Mouse (Mus musculus) liver, embryonic 16.5 days (tissue): ENCODE data around the gene Mrpl53. TPM values are rescaled to one million over a fixed set of nuclear protein-coding genes. Genes with fewer than 3 reads are reported as not detected.

Source experiments
- ATAC-seq: fragments of 200-750 bp; cut with Nextera tagmentation; 2 replicates; pipeline ENCODE4 v1.8.0; 2017; ENCODE audit warnings: low read depth, mild to moderate bottlenecking, moderate number of reproducible peaks, moderate library complexity
- H3K27ac ChIP-seq: fragments of 300-500 bp; sonication (generic); 2 replicates; pipeline ENCODE4 v1.5.1; 2014; ENCODE audit warnings: mild to moderate bottlenecking, low read length
- H3K27me3 ChIP-seq: fragments of 300-500 bp; sonication (generic); 2 replicates; pipeline ENCODE4 v1.6.1; 2014; ENCODE audit warnings: low read depth, low read length, mixed read lengths; ENCODE audit not compliant: control insufficient read depth, insufficient read depth
- H3K36me3 ChIP-seq: fragments of 300-500 bp; sonication (generic); 2 replicates; pipeline ENCODE4 v1.6.1; 2014; ENCODE audit warnings: mild to moderate bottlenecking; ENCODE audit not compliant: control insufficient read depth, insufficient read depth
- H3K4me1 ChIP-seq: fragments of 300-500 bp; sonication (generic); 2 replicates; pipeline ENCODE4 v1.6.1; 2014; ENCODE audit warnings: low read depth, low read length, mixed read lengths; ENCODE audit not compliant: control insufficient read depth
- H3K4me2 ChIP-seq: fragments of 300-500 bp; sonication (generic); 2 replicates; pipeline ENCODE4 v1.6.1; 2014; ENCODE audit warnings: low read depth, low read length, mixed read lengths
- H3K4me3 ChIP-seq: fragments of 300-500 bp; sonication (generic); 2 replicates; pipeline ENCODE4 v1.5.1; 2014; ENCODE audit warnings: low read depth, mild to moderate bottlenecking, low read length
- H3K9ac ChIP-seq: fragments of 300-500 bp; sonication (generic); 2 replicates; pipeline ENCODE4 v1.6.1; 2014; ENCODE audit warnings: low read depth, low read length
- H3K9me3 ChIP-seq: fragments of 300-500 bp; sonication (generic); replicated peaks from 2 replicates; pipeline ENCODE4 v1.6.1; 2016; ENCODE audit warnings: low read length; ENCODE audit not compliant: control insufficient read depth
- WGBS: fragments of 180-500 bp; shearing (Covaris S2); extraction: QIAGEN DNeasy Blood & Tissue Kit; methylation state at CpG from one replicate; pipeline ENCODE4 v1.1.7; 2014; ENCODE audit not compliant: insufficient replicate concordance; 5-methylcytosine and 5-hydroxymethylcytosine counted together
- polyA plus RNA-seq: library from polyadenylated mRNA; unstranded; fragments of >200 nt; fragmentation: Nextera tagmentation; extraction: Ambion mirVana; gene quantifications from 2 replicates; pipeline ENCODE4 v1.2.1, GENCODE M21; 2015

Mrpl53 gene
- polyA plus RNA-seq: 66.1 and 73.4 TPM in 2 replicates

DNA sequence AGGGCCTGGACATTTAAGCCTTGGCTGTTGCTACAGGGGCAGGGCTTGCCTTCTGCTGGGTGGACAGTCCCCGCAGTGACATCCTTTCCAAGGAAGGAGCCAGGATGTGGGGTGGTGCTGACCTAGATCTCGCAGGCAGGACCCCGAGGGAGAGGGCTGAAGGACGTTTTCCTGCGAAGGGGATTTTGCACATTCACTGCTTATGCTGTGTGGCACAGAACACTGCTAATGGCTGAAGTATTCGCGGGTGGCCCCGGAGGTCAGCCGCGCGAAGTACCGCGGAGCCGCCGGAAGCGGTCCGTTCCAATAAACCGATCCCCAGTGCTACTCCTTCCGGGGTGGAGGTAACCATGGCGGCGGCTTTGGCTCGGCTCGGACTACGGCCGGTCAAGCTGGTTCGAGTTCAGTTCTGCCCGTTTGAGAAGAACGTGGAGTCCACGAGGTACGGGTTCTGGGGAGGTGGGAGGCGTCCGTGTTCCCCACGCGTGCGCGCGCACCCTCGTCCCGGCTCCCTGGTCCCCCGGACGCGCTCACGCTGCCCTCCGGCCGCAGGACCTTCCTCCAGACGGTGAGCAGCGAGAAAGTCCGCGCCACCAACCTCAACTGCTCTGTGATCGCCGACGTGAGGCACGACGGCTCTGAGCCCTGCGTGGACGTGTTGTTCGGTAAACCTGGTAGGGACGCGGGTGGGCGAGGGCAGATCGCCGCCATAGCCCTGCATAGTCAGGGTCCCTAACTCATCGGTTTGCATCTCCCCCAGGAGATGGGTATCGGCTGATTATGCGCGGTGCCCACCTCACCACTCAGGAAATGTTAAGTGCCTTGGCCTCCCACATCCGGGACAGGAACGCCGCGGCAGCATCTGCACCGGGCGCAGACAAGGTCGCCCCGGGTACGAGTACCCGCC, at the start of gene Mrpl53:
Gene Mrpl53 (plus strand): TSS at position 279 of the 907 bp plus-strand sequence.
- Histone ChIP-seq H3K4me1 (peaks cover 29% of the 10 kb centered on the region), H3K4me3 (peak within 1 kb of the TSS; percentile 73), H3K27me3 (no peaks in the 10 kb centered on the region), H3K27ac (peak within 1 kb of the TSS; percentile 80), H3K9me3 (no peaks in the 10 kb centered on the region), H3K4me2 (peak within 1 kb of the TSS; percentile 75), H3K9ac (peak within 1 kb of the TSS; percentile 90), H3K36me3 (no peaks in the 10 kb centered on the region)
- ATAC-seq: peak; percentile 80
- under 1% methylated on average over 76 of the region's 76 CpGs for WGBS

GRCm38 (mm10) chr6:83065995-83066394, 42.8 kb upstream of the Mrpl53 start:
- ATAC-seq: no peak
- H3K9ac ChIP-seq: no peak overlapping the region
- no peak overlapping the region for H3K4me2 ChIP-seq
- H3K27me3 ChIP-seq: peaks cover 97% of the 10 kb centered on the region
- WGBS: 27% methylated on average over 8 of the region's 8 CpGs
- H3K4me3 ChIP-seq: no peak overlapping the region
- no peaks in the 10 kb centered on the region for H3K9me3 ChIP-seq
- peaks cover 14% of the 10 kb centered on the region for H3K4me1 ChIP-seq
- no peak overlapping the region for H3K27ac ChIP-seq
- H3K36me3 ChIP-seq: no peaks in the 10 kb centered on the region

GRCm38 (mm10) chr6:83066441-83066840, 42.4 kb upstream of the Mrpl53 start:
- H3K9me3 ChIP-seq: no peaks in the 10 kb centered on the region
- no peak overlapping the region for H3K4me3 ChIP-seq
- H3K36me3 ChIP-seq: no peaks in the 10 kb centered on the region
- H3K27ac ChIP-seq: no peak overlapping the region
- peaks cover 99% of the 10 kb centered on the region for H3K27me3 ChIP-seq
- WGBS: 31% methylated on average over 6 of the region's 6 CpGs
- no peak overlapping the region for H3K4me2 ChIP-seq
- no peak overlapping the region for H3K9ac ChIP-seq
- ATAC-seq: no peak
- H3K4me1 ChIP-seq: peaks cover 19% of the 10 kb centered on the region

DNA sequence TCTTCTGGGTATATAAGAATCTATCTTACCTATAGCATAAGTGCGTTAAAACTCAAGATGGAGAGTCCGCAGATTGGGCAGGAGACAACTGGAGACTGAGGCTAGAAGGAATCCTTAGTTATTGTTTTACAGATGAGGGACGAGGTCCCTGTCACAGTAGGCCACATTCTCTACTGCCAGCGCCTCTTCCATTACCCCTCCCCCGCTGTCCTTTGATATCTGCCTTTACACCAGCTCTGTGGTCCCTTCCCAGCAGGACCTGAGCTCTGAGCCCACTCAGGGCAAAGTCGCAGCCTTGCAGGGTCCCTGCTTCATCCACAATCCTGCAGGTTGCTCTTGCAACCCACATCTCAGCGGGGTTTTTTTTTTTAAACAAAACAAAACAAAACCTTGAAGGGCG, 40.6 kb upstream of the Mrpl53 start:
- H3K9me3 ChIP-seq: no peaks in the 10 kb centered on the region
- H3K27me3 ChIP-seq: peaks cover 100% of the 10 kb centered on the region
- H3K4me3 ChIP-seq: no peak overlapping the region
- H3K9ac ChIP-seq: no peak overlapping the region
- H3K4me2 ChIP-seq: peak overlapping the region; percentile 55; the same call in 1 of the 2 replicates
- WGBS: 9% methylated on average over 8 of the region's 8 CpGs
- H3K27ac ChIP-seq: no peak overlapping the region
- no peak for ATAC-seq
- no peaks in the 10 kb centered on the region for H3K36me3 ChIP-seq
- peaks cover 19% of the 10 kb centered on the region for H3K4me1 ChIP-seq

GRCm38 (mm10) chr6:83068706-83069487, 39.9 kb upstream of the Mrpl53 start:
- WGBS: 2% methylated on average over 78 of the region's 81 CpGs
- no peak overlapping the region for H3K27ac ChIP-seq

DNA sequence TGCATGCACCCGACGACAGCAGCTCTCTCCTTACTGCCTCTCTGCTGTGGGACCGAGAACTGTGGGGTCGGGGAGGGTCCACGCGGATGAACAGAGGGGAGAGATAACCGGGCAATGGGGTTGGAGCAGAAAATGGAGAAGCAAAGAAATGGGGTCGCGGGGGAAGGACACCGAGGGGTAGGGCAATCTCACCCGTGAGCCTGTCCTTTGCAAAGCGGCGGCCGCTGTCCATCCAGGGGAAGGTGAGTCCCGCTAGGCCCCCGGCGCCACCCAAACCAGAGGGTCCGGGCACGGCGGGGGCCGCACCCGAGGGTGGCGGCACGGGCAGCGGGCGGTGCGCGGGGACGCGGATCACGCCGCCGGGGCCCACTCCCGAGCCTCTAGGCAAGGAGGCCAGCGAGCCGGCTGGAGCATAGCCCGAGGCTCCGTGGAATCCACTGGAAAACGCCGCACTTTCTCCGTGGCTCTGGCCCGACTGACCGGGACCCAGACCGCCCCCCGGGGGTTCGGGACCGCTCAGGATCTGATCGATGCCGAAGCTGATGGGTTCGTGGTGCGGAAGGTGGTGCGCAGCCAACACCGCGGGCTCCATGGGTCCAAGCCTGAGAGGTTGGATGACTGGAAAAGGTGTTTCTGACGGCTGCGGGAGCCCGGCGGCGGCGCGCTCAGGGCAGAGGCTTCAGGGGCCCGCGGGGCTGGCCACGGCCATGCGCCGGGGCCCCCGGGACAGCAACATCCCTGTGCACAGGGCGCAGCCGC, 39.2 kb upstream of the Mrpl53 start:
- Histone ChIP-seq H3K36me3 (no peaks in the 10 kb centered on the region), H3K4me2 (no peak overlapping the region), H3K27ac (no peak overlapping the region), H3K27me3 (peaks cover 99% of the 10 kb centered on the region), H3K4me1 (peaks cover 19% of the 10 kb centered on the region), H3K4me3 (peak overlapping the region; percentile 13), H3K9ac (no peak overlapping the region), H3K9me3 (no peaks in the 10 kb centered on the region)
- 1% methylated on average over 69 of the region's 69 CpGs for WGBS
- ATAC-seq: no peak

More at GRCm38 (mm10) chr6:83068706-83069487, 39.9 kb upstream of the Mrpl53 start:
- peaks cover 99% of the 10 kb centered on the region for H3K27me3 ChIP-seq
- H3K9me3 ChIP-seq: no peaks in the 10 kb centered on the region
- peak overlapping the region; percentile 34 for H3K4me3 ChIP-seq
- ATAC-seq: no peak
- peaks cover 19% of the 10 kb centered on the region for H3K4me1 ChIP-seq
- H3K4me2 ChIP-seq: peak overlapping the region; percentile 55
- no peaks in the 10 kb centered on the region for H3K36me3 ChIP-seq
- H3K9ac ChIP-seq: no peak overlapping the region

DNA sequence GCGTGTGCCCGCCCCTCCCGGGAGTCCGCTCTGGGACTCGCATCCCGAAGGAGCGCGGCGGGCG, 38.8 kb upstream of the Mrpl53 start, which contains the start of gene Tlx2:
Gene Tlx2 (minus strand): TSS at position 47 of the 64 bp plus-strand sequence.
- WGBS: 0% methylated on average over 10 of the region's 10 CpGs
- H3K9ac ChIP-seq: no peak within 1 kb of the TSS
- peak within 1 kb of the TSS; percentile 34 for H3K4me3 ChIP-seq
- H3K27ac ChIP-seq: no peak within 1 kb of the TSS
- peaks cover 98% of the 10 kb centered on the region for H3K27me3 ChIP-seq
- H3K4me1 ChIP-seq: peaks cover 19% of the 10 kb centered on the region
- H3K4me2 ChIP-seq: no peak within 1 kb of the TSS
- H3K36me3 ChIP-seq: no peaks in the 10 kb centered on the region
- H3K9me3 ChIP-seq: no peaks in the 10 kb centered on the region
- no peak for ATAC-seq

DNA sequence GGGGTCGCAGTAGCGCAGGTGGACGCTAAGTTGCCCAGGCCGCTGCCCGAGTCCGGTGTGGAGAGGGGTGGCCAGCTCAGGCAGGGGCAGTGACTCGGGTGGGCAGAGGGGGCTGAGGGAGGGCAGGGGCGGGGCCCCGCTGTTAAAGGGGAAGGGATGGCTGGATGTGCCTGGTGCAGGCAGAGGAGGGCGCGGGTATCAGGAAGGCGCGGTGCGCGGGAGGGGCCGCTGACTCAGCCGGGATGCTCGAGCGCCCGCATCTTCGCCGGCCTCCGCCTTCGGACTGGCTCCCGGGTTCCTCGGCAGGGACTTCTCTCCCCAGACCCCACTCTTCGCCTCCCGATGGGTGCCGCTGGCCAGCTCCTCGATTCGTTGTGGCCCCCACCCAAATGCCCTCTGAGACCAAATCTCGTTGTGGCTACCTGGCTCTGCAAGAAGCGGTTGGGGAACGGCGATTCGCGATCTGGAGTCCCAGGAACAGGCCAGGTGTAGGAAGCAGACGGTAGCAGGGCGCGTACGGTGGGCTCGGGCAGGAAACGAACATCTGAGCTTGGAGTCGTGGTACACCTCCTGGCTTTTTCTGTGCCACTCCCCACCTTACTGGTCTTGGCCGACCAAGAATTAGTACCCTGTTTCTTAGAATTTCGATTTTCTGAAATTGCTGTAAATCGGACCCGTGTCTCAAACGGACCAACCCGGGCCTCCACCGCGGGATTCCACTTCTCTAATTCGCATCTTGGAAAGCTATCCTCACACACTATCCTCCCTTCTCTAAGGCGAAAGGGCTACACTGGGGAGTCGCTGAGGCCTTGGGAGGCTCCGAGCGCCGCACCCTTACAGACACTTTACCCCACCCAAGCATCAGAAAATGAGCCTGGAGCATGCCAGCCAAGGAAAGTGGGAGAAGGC, 38.3 kb upstream of the Mrpl53 start:
- H3K9me3 ChIP-seq: no peaks in the 10 kb centered on the region
- 1% methylated on average over 57 of the region's 58 CpGs for WGBS
- H3K4me1 ChIP-seq: peaks cover 19% of the 10 kb centered on the region
- no peak overlapping the region for H3K27ac ChIP-seq
- no peak overlapping the region for H3K9ac ChIP-seq
- no peaks in the 10 kb centered on the region for H3K36me3 ChIP-seq
- no peak for ATAC-seq
- no peak overlapping the region for H3K4me2 ChIP-seq
- peaks cover 98% of the 10 kb centered on the region for H3K27me3 ChIP-seq
- H3K4me3 ChIP-seq: 0 out of 2 replicates have a peak overlapping the region, but pooled peaks have one; percentile 6
